Mouse (Mus musculus) kidney, embryonic 15.5 days (tissue): ENCODE measurements around the gene Car14. TPM values are rescaled to one million over a fixed set of nuclear protein-coding genes. Genes with fewer than 3 reads are reported as not detected.
"Not testable (repeated sequence)": the region's sequence is repeated elsewhere in the genome, so short reads cannot be mapped to it uniquely, and the experiment has no call there.

Experiments
- ATAC-seq: fragments of 200-750 bp; cut with Nextera tagmentation; replicated peaks from 2 replicates; pipeline ENCODE4 v1.8.0; 2017; ENCODE audit warnings: moderate TSS enrichment; ENCODE audit not compliant: low FRiP score
- H3K27ac ChIP-seq: fragments of 300-500 bp; sonication (generic); 2 replicates; pipeline ENCODE4 v1.5.1; 2015; ENCODE audit warnings: mild to moderate bottlenecking, inconsistent platforms
- H3K27me3 ChIP-seq: fragments of 300-500 bp; sonication (generic); 2 replicates; pipeline ENCODE4 v1.6.1; 2015; ENCODE audit warnings: inconsistent platforms
- H3K36me3 ChIP-seq: fragments of 300-500 bp; sonication (generic); 2 replicates; pipeline ENCODE4 v1.6.1; 2015; ENCODE audit warnings: inconsistent platforms
- H3K4me1 ChIP-seq: fragments of 300-500 bp; sonication (generic); 2 replicates; pipeline ENCODE4 v1.6.1; 2015; ENCODE audit warnings: inconsistent platforms
- H3K4me2 ChIP-seq: fragments of 300-500 bp; sonication (generic); 2 replicates; pipeline ENCODE4 v1.6.1; 2015; ENCODE audit warnings: moderate library complexity, mild to moderate bottlenecking, inconsistent platforms
- H3K4me3 ChIP-seq: fragments of 300-500 bp; sonication (generic); replicated peaks from 2 replicates; pipeline ENCODE4 v1.5.1; 2015; ENCODE audit warnings: mild to moderate bottlenecking, inconsistent platforms
- H3K9ac ChIP-seq: fragments of 300-500 bp; sonication (generic); 2 replicates; pipeline ENCODE4 v1.6.1; 2015; ENCODE audit warnings: mild to moderate bottlenecking, inconsistent platforms
- H3K9me3 ChIP-seq: fragments of 300-500 bp; sonication (generic); replicated peaks from 2 replicates; pipeline ENCODE4 v1.6.1; 2016; ENCODE audit warnings: inconsistent platforms
- WGBS: fragments of 180-500 bp; shearing (Covaris S2); methylation state at CpG from one replicate; pipeline ENCODE4 v1.1.7; 2015; ENCODE audit warnings: mixed read lengths; 5-methylcytosine and 5-hydroxymethylcytosine counted together
- polyA plus RNA-seq: library from polyadenylated mRNA; unstranded; fragments of >200 nt; fragmentation: Nextera tagmentation; extraction: Ambion mirVana; gene quantifications from 2 replicates; pipeline ENCODE4 v1.2.1, GENCODE M21; 2015

Car14 gene
- polyA plus RNA-seq, 1 experiment from 2014 or later, result 22.5 TPM

DNA sequence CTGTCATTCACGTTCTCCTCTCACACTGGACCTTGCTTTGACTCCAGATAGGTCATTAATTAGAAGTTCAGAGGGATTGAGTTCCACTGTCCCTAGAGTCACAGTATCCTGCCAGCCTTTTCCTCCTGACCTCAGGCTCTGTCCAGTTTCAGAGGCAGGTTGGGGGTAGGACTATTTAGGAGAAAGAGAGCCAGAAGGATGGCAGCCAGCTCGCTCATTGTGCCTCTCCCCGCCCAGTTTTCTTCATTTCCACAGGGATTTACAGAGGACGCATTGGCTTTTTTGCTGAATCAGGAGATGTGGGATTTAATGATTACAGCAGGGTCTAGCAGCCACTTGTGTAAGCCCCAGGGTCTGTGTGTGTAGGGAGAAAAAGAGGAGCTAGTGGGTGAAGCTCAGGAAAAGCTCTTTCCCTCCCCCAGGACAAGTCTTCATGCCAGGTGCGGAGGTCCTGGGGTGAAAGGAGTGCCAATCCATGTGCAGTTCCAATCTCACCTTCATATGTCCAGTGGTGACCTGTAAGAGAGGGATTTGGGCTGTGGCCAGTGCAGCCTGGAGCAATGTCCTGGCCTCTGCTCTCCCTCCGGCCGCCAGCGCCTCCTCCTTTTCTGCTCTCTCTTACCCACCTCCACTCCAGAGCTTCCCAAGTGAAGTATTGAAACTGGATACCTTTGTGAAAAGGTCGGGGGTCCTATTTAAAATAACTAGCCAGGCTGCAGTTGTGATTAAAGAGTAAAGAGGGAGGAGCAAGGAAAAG is 2.7 kb downstream of the Car14 start:
- peaks cover 71% of the 10 kb centered on the region for H3K4me1 ChIP-seq
- H3K27ac ChIP-seq, result peak overlapping the region; percentile 65
- H3K9me3 ChIP-seq, result no peaks in the 10 kb centered on the region
- no peak overlapping the region; the same call in 1 of the 2 replicates for H3K9ac ChIP-seq
- ATAC-seq, result no peak
- H3K27me3 ChIP-seq, result peaks cover 12% of the 10 kb centered on the region; the same call in 1 of the 2 replicates
- 35% methylated on average over 9 of the region's 9 CpGs for WGBS
- H3K4me2 ChIP-seq, result peak overlapping the region; percentile 76
- H3K36me3 ChIP-seq, result peaks cover 12% of the 10 kb centered on the region; the same call in 1 of the 2 replicates
- no peak overlapping the region for H3K4me3 ChIP-seq

DNA sequence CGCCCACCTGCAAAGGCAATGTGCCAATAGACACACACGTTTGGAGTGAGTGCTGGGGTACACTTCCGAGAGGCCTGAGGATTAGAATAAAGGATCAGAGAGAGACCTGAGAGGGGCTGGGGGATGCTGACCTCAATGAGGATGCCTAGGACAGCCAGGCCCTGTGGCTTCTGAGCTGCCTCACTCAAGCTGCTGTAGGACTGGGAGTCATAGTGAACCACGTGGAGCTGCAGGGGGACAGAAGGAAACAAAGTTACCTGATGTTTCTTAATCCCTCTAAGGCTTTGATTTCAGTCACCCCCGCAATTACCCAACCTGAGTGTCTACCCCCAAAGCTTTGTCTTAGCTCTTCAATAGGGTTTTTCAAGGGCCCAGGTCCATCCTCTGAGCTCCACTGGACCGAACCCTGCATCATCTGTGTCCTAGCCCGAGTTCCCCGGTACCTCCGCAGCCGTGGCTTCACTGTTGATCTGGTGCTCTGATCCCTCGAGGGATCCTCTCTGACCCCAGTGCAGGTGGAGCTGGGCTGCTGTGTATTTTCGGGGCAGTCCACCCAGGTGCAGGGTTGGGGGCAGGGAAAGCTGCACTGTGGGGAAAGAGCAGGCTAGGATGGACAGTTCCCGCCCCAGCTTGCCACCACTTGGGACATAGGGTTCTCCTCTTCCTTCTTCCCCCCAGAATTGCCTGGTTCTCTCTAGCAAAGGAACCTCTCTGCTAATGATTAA is 4.5 kb downstream of the Car14 start:
- H3K4me1 ChIP-seq, result peaks cover 58% of the 10 kb centered on the region
- H3K36me3 ChIP-seq, result peaks cover 18% of the 10 kb centered on the region
- ATAC-seq, result no peak
- H3K27ac ChIP-seq, result 0 out of 2 replicates have a peak overlapping the region, but pooled peaks have one; percentile 6
- no peak overlapping the region for H3K4me2 ChIP-seq
- no peak overlapping the region for H3K9ac ChIP-seq
- no peaks in the 10 kb centered on the region for H3K9me3 ChIP-seq
- peaks cover 8% of the 10 kb centered on the region; the same call in 1 of the 2 replicates for H3K27me3 ChIP-seq
- 74% methylated on average over 13 of the region's 13 CpGs for WGBS
- H3K4me3 ChIP-seq, result no peak overlapping the region

- not testable (repeated sequence) for ATAC-seq, H3K9me3 ChIP-seq, H3K9ac ChIP-seq, H3K27me3 ChIP-seq, H3K27ac ChIP-seq
- H3K4me3 ChIP-seq, result 0 out of 2 replicates have a peak overlapping the region, but pooled peaks have one; percentile 73
- H3K4me1 ChIP-seq, result peaks cover 52% of the 10 kb centered on the region
- WGBS, result 81% methylated on average over 7 of the region's 7 CpGs
- peak overlapping the region; percentile 72; the same call in 1 of the 2 replicates for H3K4me2 ChIP-seq
- H3K36me3 ChIP-seq, result peaks cover 18% of the 10 kb centered on the region
These were observed 9.0 kb downstream of the Car14 start for GRCm38 (mm10) chr3:95895501-95895900.

- Histone ChIP-seq H3K4me3 (peak overlapping the region; percentile 73), H3K4me2 (peak overlapping the region; percentile 72), H3K27ac (peak overlapping the region; percentile 93), H3K27me3 (no peaks in the 10 kb centered on the region), H3K4me1 (peaks cover 48% of the 10 kb centered on the region), H3K36me3 (peaks cover 18% of the 10 kb centered on the region), H3K9me3 (no peaks in the 10 kb centered on the region), H3K9ac (peak overlapping the region; percentile 69)
- WGBS, result 4% methylated on average over 16 of the region's 16 CpGs
- peak; percentile 23; the same call in 1 of the 2 replicates for ATAC-seq
These were observed 10.0 kb downstream of the Car14 start for GRCm38 (mm10) chr3:95894317-95895160.

DNA sequence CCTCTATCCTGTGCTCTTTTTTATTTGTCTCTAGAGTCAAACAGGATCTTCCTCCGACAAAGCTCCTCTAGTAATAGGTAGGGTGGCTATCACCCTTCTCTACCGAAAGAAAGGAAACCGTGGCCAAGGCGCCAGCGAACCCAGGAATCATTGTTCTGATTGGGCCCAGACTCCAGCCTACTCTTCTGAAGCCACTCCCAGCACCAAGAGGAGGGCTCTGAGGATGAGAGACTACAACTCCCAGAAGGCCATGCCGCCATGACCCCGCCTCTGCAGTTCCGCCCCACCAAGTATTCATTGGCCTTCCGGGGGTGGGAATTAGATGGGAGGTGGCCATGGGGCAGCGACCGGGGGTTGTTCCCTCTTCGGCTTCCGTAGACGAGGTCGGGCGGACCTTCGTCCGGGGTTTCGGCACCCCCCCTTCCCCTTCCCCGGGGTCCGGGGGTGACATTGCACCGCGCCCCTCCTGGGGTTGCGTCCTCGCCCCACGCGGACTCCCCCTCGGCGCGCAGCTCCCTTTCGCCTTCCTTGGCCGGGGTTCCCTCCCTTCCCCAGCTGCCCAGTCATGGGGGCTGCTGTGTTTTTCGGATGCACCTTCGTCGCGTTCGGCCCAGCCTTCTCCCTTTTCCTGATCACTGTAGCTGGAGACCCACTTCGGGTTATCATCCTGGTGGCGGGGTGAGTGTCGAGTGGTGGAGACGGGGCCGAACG is 10.7 kb downstream of the Car14 start, which contains the start of gene Aph1a:
Gene Aph1a, plus strand, starts transcription at position 364 of the 711 bp plus-strand sequence.
- Histone ChIP-seq H3K27ac (peak within 1 kb of the TSS; percentile 93), H3K4me1 (peaks cover 40% of the 10 kb centered on the region), H3K9ac (peak within 1 kb of the TSS; percentile 69), H3K36me3 (peaks cover 18% of the 10 kb centered on the region), H3K4me2 (peak within 1 kb of the TSS; percentile 72), H3K4me3 (peak within 1 kb of the TSS; percentile 73)
- WGBS, result under 1% methylated on average over 31 of the region's 43 CpGs
- H3K27me3 ChIP-seq, H3K9me3 ChIP-seq: not testable (repeated sequence)
- peak; percentile 96 for ATAC-seq

- Histone ChIP-seq H3K36me3 (peaks cover 14% of the 10 kb centered on the region), H3K4me3 (peak overlapping the region; percentile 73), H3K9ac (0 out of 2 replicates have a peak overlapping the region, but pooled peaks have one; percentile 6), H3K9me3 (no peaks in the 10 kb centered on the region), H3K4me2 (peak overlapping the region; percentile 72), H3K27ac (peak overlapping the region; percentile 93), H3K27me3 (no peaks in the 10 kb centered on the region), H3K4me1 (peaks cover 39% of the 10 kb centered on the region)
- ATAC-seq, result no peak
- WGBS, result 8% methylated on average over 7 of the region's 7 CpGs
These were observed 11.4 kb downstream of the Car14 start for GRCm38 (mm10) chr3:95893126-95893525.

GRCm38 (mm10) chr3:95892066-95893052 is 12.1 kb downstream of the Car14 start:
- Histone ChIP-seq H3K4me2 (peak overlapping the region; percentile 52), H3K27me3 (no peaks in the 10 kb centered on the region), H3K9ac (peak overlapping the region; percentile 11; the same call in 1 of the 2 replicates), H3K9me3 (no peaks in the 10 kb centered on the region), H3K4me3 (peak overlapping the region; percentile 40), H3K36me3 (peaks cover 7% of the 10 kb centered on the region), H3K4me1 (peaks cover 47% of the 10 kb centered on the region), H3K27ac (peak overlapping the region; percentile 93)
- 19% methylated on average over 11 of the region's 11 CpGs for WGBS
- ATAC-seq, result peak; percentile 9; the same call in 1 of the 2 replicates

- H3K27me3 ChIP-seq, result no peaks in the 10 kb centered on the region
- WGBS, result 17% methylated on average over 12 of the region's 12 CpGs
- H3K4me1 ChIP-seq, result peaks cover 54% of the 10 kb centered on the region
- H3K4me2 ChIP-seq, result peak within 1 kb of the TSS; percentile 52
- H3K27ac ChIP-seq, result peak within 1 kb of the TSS; percentile 93
- H3K9me3 ChIP-seq, result no peaks in the 10 kb centered on the region
- H3K4me3 ChIP-seq, result peak within 1 kb of the TSS; percentile 40
- H3K9ac ChIP-seq, result peak within 1 kb of the TSS; percentile 14; the same call in 1 of the 2 replicates
- H3K36me3 ChIP-seq, result peaks cover 15% of the 10 kb centered on the region
- no peak for ATAC-seq
These were observed 13.1 kb downstream of the Car14 start, which contains the start of gene BC028528 for GRCm38 (mm10) chr3:95891211-95892065. TSS of gene BC028528 (minus strand) at chr3:95892005.

DNA sequence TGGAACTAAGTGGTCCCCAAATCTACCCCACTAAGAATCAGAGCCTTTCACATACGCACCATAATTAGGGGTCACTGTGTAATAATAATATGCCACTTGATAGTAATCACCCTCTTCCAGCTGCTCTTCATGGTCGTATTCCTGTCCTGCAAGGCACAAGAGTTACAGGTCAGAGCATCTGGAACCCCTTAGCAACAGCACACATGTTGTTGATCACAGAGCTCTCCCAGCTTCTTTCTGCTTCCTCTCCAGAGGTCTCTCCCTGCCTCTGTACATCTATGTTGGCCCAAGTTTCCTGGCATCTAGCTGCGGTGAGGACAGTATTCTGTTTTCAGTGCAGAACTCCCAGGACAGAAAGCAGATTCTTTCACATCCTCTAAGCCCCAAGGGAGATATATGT is 14.8 kb downstream of the Car14 start:
- Histone ChIP-seq H3K4me3 (no peak overlapping the region), H3K9ac (no peak overlapping the region), H3K36me3 (peaks cover 10% of the 10 kb centered on the region; the same call in 1 of the 2 replicates), H3K27ac (no peak overlapping the region), H3K4me1 (peaks cover 46% of the 10 kb centered on the region), H3K4me2 (no peak overlapping the region), H3K9me3 (no peaks in the 10 kb centered on the region), H3K27me3 (no peaks in the 10 kb centered on the region)
- 73% methylated on average over 3 of the region's 3 CpGs for WGBS
- no peak for ATAC-seq
